Mouse (Mus musculus): ENCODE results near the gene Slc25a23.
"Not testable (repeated sequence)": the region's sequence is repeated elsewhere in the genome, so short reads cannot be mapped to it uniquely, and the experiment has no call there.

The Slc25a23 gene

GRCm38 (mm10) chr17:57070699-57071098, 11.0 kb upstream of the Slc25a23 start:
- DNase-seq (ENCODE audit: low spot score) = peak; percentile 42

- no peak for DNase-seq (ENCODE audit: low spot score)
Observed at GRCm38 (mm10) chr17:57070272-57070671, 10.6 kb upstream of the Slc25a23 start.

- no peak for DNase-seq (ENCODE audit: low spot score)
Observed at GRCm38 (mm10) chr17:57066908-57067307, 7.2 kb upstream of the Slc25a23 start.

GRCm38 (mm10) chr17:57063031-57063430, 3.4 kb upstream of the Slc25a23 start:
- DNase-seq (ENCODE audit: low spot score) = no peak

- no peak for DNase-seq (ENCODE audit: low spot score)
Observed at GRCm38 (mm10) chr17:57062548-57062947, 2.9 kb upstream of the Slc25a23 start.

- DNase-seq (ENCODE audit: low spot score) = peak; percentile 75
Observed at GRCm38 (mm10) chr17:57062011-57062521, 2.4 kb upstream of the Slc25a23 start.

GRCm38 (mm10) chr17:57061069-57061468, 1.4 kb upstream of the Slc25a23 start:
- DNase-seq (ENCODE audit: low spot score) = no peak

- DNase-seq (ENCODE audit: low spot score) = peak; percentile 95
Observed at GRCm38 (mm10) chr17:57060231-57060801, 653 bp upstream of the Slc25a23 start.

GRCm38 (mm10) chr17:57058891-57059485, 675 bp downstream of the Slc25a23 start, which contains the start of gene Crb3:
Gene Crb3, plus strand, starts transcription at chr17:57059105.
- DNase-seq (ENCODE audit: low spot score) = peak; percentile 20

GRCm38 (mm10) chr17:57056246-57056645, 3.4 kb downstream of the Slc25a23 start:
- no peak for DNase-seq (ENCODE audit: low spot score)

GRCm38 (mm10) chr17:57051679-57052078, 8.0 kb downstream of the Slc25a23 start:
- DNase-seq (ENCODE audit: low spot score) = not testable (repeated sequence)

- no peak for DNase-seq (ENCODE audit: low spot score)
Observed at GRCm38 (mm10) chr17:57048816-57049215, 10.8 kb downstream of the Slc25a23 start.

- DNase-seq (ENCODE audit: low spot score) = no peak
Observed at GRCm38 (mm10) chr17:57047406-57047805, 12.3 kb downstream of the Slc25a23 start.

GRCm38 (mm10) chr17:57041554-57041953, 18.1 kb downstream of the Slc25a23 start, which contains the start of gene Slc25a41:
Gene Slc25a41, minus strand, starts transcription at chr17:57041654.
- DNase-seq (ENCODE audit: low spot score) = no peak

GRCm38 (mm10) chr17:57038978-57039377, 20.7 kb downstream of the Slc25a23 start:
- no peak for DNase-seq (ENCODE audit: low spot score)

GRCm38 (mm10) chr17:57032854-57033253, 26.8 kb downstream of the Slc25a23 start:
- no peak for DNase-seq (ENCODE audit: low spot score)

GRCm38 (mm10) chr17:57031661-57032420, 27.8 kb downstream of the Slc25a23 start:
- peak; percentile 99 for DNase-seq (ENCODE audit: low spot score)

- peak; percentile 17 for DNase-seq (ENCODE audit: low spot score)
Observed at GRCm38 (mm10) chr17:57030931-57031660, 28.6 kb downstream of the Slc25a23 start, which contains the start of gene Khsrp. Gene Khsrp, minus strand, starts transcription at chr17:57031522.

GRCm38 (mm10) chr17:57029691-57030090, 30.0 kb downstream of the Slc25a23 start:
- DNase-seq (ENCODE audit: low spot score) = no peak

GRCm38 (mm10) chr17:57027471-57027870, 32.2 kb downstream of the Slc25a23 start:
- DNase-seq (ENCODE audit: low spot score) = no peak

- no peak for DNase-seq (ENCODE audit: low spot score)
Observed at GRCm38 (mm10) chr17:57020960-57021359, 38.7 kb downstream of the Slc25a23 start.

GRCm38 (mm10) chr17:57019693-57020092, 40.0 kb downstream of the Slc25a23 start:
- DNase-seq (ENCODE audit: low spot score) = no peak

Measured in urinary bladder, postnatal 14 days (tissue).